Mouse (Mus musculus) megakaryocyte, embryonic 14.5 days (primary cell): ENCODE measurements at regions not wholly inside any gene's neighbourhood (a gene's known extent, or its start where the extent isn't known, plus 50 kb on each side); places are given as distances from the start of the nearest gene placed in this dataset.

Source experiments
- FLI1 ChIP-seq: IDR thresholded peaks from 2 replicates; pipeline ENCODE4 v1.6.1; 2012; ENCODE audit warnings: low read length, inconsistent platforms, mixed read lengths
- GATA1 ChIP-seq: IDR thresholded peaks from 3 replicates; pipeline ENCODE4 v1.6.1; 2012; ENCODE audit warnings: mixed read lengths, low read length, inconsistent platforms, borderline replicate concordance

GRCm38 (mm10) chr3:3001639-3002038, 2749.0 kb upstream of the Gm8797 start:
- TF ChIP-seq GATA1 = no peak
- no peak for TF ChIP-seq FLI1
